Mouse (Mus musculus) intestine, postnatal 0 days (tissue): Measurements from ENCODE around the gene Ece2. TPM values are rescaled to one million over a fixed set of nuclear protein-coding genes. Genes with fewer than 3 reads are reported as not detected.

Experiments used
- ATAC-seq: fragments of 200-750 bp; cut with Nextera tagmentation; 2 replicates; pipeline ENCODE4 v1.8.0; 2017; ENCODE audit warnings: mild to moderate bottlenecking, moderate TSS enrichment, moderate library complexity
- H3K27ac ChIP-seq: fragments of 300-500 bp; sonication (generic); 2 replicates; pipeline ENCODE4 v1.5.1; 2014; ENCODE audit warnings: mild to moderate bottlenecking, low read depth, low read length, moderate library complexity
- H3K27me3 ChIP-seq: fragments of 300-500 bp; sonication (generic); replicated peaks from 2 replicates; pipeline ENCODE4 v1.6.1; 2014; ENCODE audit warnings: low read length, mixed read lengths; ENCODE audit not compliant: control insufficient read depth, insufficient read depth
- H3K36me3 ChIP-seq: fragments of 300-500 bp; sonication (generic); 2 replicates; pipeline ENCODE4 v1.6.1; 2014; ENCODE audit warnings: mild to moderate bottlenecking, moderate library complexity; ENCODE audit not compliant: control insufficient read depth, insufficient read depth
- H3K4me1 ChIP-seq: fragments of 300-500 bp; sonication (generic); replicated peaks from 2 replicates; pipeline ENCODE4 v1.6.1; 2014; ENCODE audit warnings: antibody characterized with exemption, low read length, mixed read lengths; ENCODE audit not compliant: control insufficient read depth, insufficient read depth
- H3K4me2 ChIP-seq: fragments of 300-500 bp; sonication (generic); replicated peaks from 2 replicates; pipeline ENCODE4 v1.6.1; 2014; ENCODE audit warnings: low read depth, mild to moderate bottlenecking, moderate library complexity
- H3K4me3 ChIP-seq: fragments of 300-500 bp; sonication (generic); 2 replicates; pipeline ENCODE4 v1.5.1; 2014; ENCODE audit warnings: low read depth, low read length
- H3K9ac ChIP-seq: fragments of 300-500 bp; sonication (generic); 2 replicates; pipeline ENCODE4 v1.6.1; 2014; ENCODE audit warnings: mild to moderate bottlenecking, low read depth, low read length
- H3K9me3 ChIP-seq: fragments of 300-500 bp; sonication (generic); 2 replicates; pipeline ENCODE4 v1.6.1; 2016; ENCODE audit warnings: mixed run types; ENCODE audit not compliant: control insufficient read depth
- CTCF ChIP-seq: sonication (generic); IDR thresholded peaks from 2 replicates; pipeline ENCODE4 v1.5.1; 2016; ENCODE audit warnings: low read depth, mild to moderate bottlenecking, control low read depth, antibody characterized with exemption, moderate library complexity
- WGBS: fragments of 180-500 bp; shearing (Covaris S2); extraction: QIAGEN DNeasy Blood & Tissue Kit; methylation state at CpG from one replicate; pipeline ENCODE4 v1.1.7; 2014; 5-methylcytosine and 5-hydroxymethylcytosine counted together
- microRNA counts: library from miRNA; unstranded; fragments of <30 nt; microRNA quantifications from one replicate; lab custom pipeline; 2016
- microRNA-seq: library from miRNA; unstranded; fragments of <30 nt; microRNA quantifications from one replicate; pipeline ENCODE4, GENCODE M21; 2016
- polyA plus RNA-seq: library from polyadenylated mRNA; unstranded; fragments of >200 nt; fragmentation: Nextera tagmentation; extraction: Ambion mirVana; gene quantifications from 2 replicates; pipeline ENCODE4 v1.2.1, GENCODE M21; 2015

Ece2 gene
- polyA plus RNA-seq, 1 experiment from 2014 or later = 0.17 TPM

DNA sequence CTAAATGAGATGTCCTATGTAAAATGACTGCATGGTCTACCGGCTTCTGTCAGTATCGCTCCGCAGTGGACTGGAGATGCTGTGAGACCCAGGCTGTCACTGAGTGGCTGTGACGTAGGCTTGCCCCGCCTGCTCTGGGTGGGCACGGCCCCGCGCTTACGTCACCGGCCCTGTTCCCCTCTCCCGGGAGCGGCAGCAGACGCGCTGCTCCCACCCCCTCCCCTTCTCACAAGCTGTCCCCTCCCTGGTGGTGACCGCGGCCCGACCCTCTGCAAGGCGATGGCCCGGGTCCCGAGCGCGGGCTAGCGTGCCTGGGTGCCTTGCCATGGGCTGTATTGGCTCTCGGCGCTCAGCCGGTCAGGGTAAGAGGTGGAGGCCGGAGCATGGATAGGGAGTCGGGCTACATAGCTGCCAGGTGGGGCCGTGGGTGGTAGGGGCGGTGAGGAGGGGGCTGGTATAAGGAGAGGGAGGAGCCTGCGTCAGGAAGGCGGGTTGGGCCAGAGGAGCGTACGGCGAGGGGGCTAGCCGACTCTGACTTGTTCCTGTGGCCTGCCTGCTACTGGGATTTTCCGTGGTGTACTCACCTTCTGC lies 63.6 kb downstream of the Ece2 start, which contains the start of gene Fam131a:
TSS of gene Fam131a (plus strand) at position 131 of the 591 bp plus-strand sequence.
- peak within 1 kb of the TSS; percentile 58 for H3K4me3 ChIP-seq
- H3K27me3 ChIP-seq = no peaks in the 10 kb centered on the region
- WGBS = 1% methylated on average over 27 of the region's 37 CpGs
- H3K36me3 ChIP-seq = peaks cover 37% of the 10 kb centered on the region
- H3K27ac ChIP-seq = no peak within 1 kb of the TSS; the same call in 1 of the 2 replicates
- H3K4me2 ChIP-seq = peak within 1 kb of the TSS; percentile 85
- no peak for TF ChIP-seq CTCF
- H3K4me1 ChIP-seq = no peaks in the 10 kb centered on the region
- peak; percentile 73 for ATAC-seq
- no peaks in the 10 kb centered on the region for H3K9me3 ChIP-seq
- H3K9ac ChIP-seq = peak within 1 kb of the TSS; percentile 67

GRCm38 (mm10) chr16:20694781-20695180 lies 65.2 kb downstream of the Ece2 start:
- Histone ChIP-seq H3K27ac (no peak overlapping the region; the same call in 1 of the 2 replicates), H3K4me2 (no peak overlapping the region; the same call in 1 of the 2 replicates), H3K27me3 (no peaks in the 10 kb centered on the region), H3K9me3 (no peaks in the 10 kb centered on the region), H3K9ac (no peak overlapping the region), H3K36me3 (peaks cover 23% of the 10 kb centered on the region), H3K4me3 (no peak overlapping the region), H3K4me1 (no peaks in the 10 kb centered on the region)
- no peak for ATAC-seq
- TF ChIP-seq CTCF = no peak
- 72% methylated on average over 8 of the region's 8 CpGs for WGBS

DNA sequence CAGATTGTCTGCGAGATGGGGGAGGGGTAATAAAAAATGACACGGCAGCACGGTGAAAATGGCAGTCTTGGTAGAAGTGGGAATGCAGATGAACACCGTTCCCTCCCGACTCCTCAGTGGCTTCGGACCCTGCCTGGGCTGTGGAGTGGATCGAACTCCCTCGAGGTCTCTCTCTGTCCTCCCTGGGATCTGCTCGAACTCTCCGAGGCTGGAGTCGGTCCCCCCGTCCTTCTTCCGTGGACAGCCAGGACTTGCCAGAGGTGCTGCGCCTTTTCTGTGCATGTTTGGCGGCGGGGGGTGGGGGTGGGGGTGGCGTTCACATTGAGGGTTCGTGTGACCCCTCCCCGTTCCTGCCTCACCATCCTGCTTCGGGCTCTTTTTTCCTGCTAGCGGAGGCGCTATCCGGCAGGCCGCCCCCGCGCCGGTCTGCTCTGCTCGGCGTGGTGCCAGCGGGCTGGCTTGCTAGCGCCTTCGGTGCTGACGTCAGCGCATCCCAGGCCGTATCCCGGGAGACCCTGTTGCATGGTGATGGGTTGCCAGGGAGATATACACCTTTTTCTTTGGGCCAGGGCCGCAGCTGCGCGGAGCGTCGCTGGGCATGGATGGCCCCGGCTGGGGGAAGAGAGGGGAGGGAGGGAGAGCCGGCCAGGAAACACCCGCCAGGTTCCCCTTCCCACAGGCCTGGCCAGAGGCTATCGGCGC lies 66.1 kb downstream of the Ece2 start:
- WGBS = 7% methylated on average over 46 of the region's 46 CpGs
- no peaks in the 10 kb centered on the region for H3K9me3 ChIP-seq
- H3K9ac ChIP-seq = no peak overlapping the region
- peak overlapping the region; percentile 59 for H3K4me2 ChIP-seq
- no peak overlapping the region for H3K27ac ChIP-seq
- TF ChIP-seq CTCF = 0 out of 2 replicates have a peak, but pooled peaks have one; percentile 3
- peak; percentile 52 for ATAC-seq
- H3K4me3 ChIP-seq = peak overlapping the region; percentile 31
- H3K4me1 ChIP-seq = no peaks in the 10 kb centered on the region
- H3K36me3 ChIP-seq = peaks cover 20% of the 10 kb centered on the region
- no peaks in the 10 kb centered on the region for H3K27me3 ChIP-seq

MicroRNAs encoded within 50 kb of the gene (microRNA counts, 519-probe panel; counts per million panel counts)
- microRNA mmu-miR-1224 (lab: Ali Mortazavi, UCI) = 3,349 counts per million, percentile 39 among the panel's probes with 10 or more counts

Small RNA genes lying within 50 kb of the gene (microRNA-seq; reads per million reads assigned to microRNA genes)
- gene Mir1224 = 4.6 reads per million, percentile 11 among the genes with 10 or more reads in this experiment

Other genes with a start within 250 kb of the Ece2 start
- 11.5 and 13.7 TPM in 2 replicates for gene Abcc5, start 203.4 kb upstream of the Ece2 start, polyA plus RNA-seq
- 37.2 and 37.8 TPM in 2 replicates for gene Eif2b5, start 131.0 kb upstream of the Ece2 start, polyA plus RNA-seq
- gene Dvl3, start 112.8 kb upstream of the Ece2 start, polyA plus RNA-seq = 11.5 and 13.7 TPM in 2 replicates
- gene Ap2m1, start 94.3 kb upstream of the Ece2 start, polyA plus RNA-seq = 411 and 423 TPM in 2 replicates
- 47.0 and 64.3 TPM in 2 replicates for gene Abcf3, start 81.3 kb upstream of the Ece2 start, polyA plus RNA-seq
- 1.7 and 2.0 TPM in 2 replicates for gene Vwa5b2, start 40.4 kb upstream of the Ece2 start, polyA plus RNA-seq
- 17.8 and 18.0 TPM in 2 replicates for gene Eef1akmt4, start 18.2 kb upstream of the Ece2 start, polyA plus RNA-seq
- gene Gm49333, start 18.2 kb upstream of the Ece2 start, polyA plus RNA-seq = 0.09 TPM in 1 of 2 replicates, not detected in the other
- gene Alg3, start 18.1 kb upstream of the Ece2 start, polyA plus RNA-seq = 24.7 and 27.8 TPM in 2 replicates
- 1.0 and 2.0 TPM in 2 replicates for gene Camk2n2, start 8.5 kb upstream of the Ece2 start, polyA plus RNA-seq
- 136 and 137 TPM in 2 replicates for gene Psmd2, start 21.8 kb downstream of the Ece2 start, polyA plus RNA-seq
- 97.8 and 106 TPM in 2 replicates for gene Eif4g1, start 38.5 kb downstream of the Ece2 start, polyA plus RNA-seq
- gene Fam131a, start 63.4 kb downstream of the Ece2 start, polyA plus RNA-seq = 4.7 and 5.0 TPM in 2 replicates
- gene Polr2h, start 87.8 kb downstream of the Ece2 start, polyA plus RNA-seq = 52.9 and 54.2 TPM in 2 replicates
- 5.4 and 6.1 TPM in 2 replicates for gene Clcn2, start 87.9 kb downstream of the Ece2 start, polyA plus RNA-seq
- gene Chrd, start 103.3 kb downstream of the Ece2 start, polyA plus RNA-seq = 2.3 TPM in 2 replicates
- gene Thpo, start 104.7 kb downstream of the Ece2 start, polyA plus RNA-seq = 2.4 and 2.7 TPM in 2 replicates